Mouse (Mus musculus): ENCODE results near the gene Eno1. TPM values are rescaled to one million over a fixed set of nuclear protein-coding genes. Genes with fewer than 3 reads are reported as not detected.
A peak's percentile ranks its signal among the peaks of the same experiment; 100 is the strongest.

The Eno1 gene
- polyA plus RNA-seq, 1 experiment from 2014 or later, result 1,551 TPM

- H3K36me3 ChIP-seq (ENCODE audit: control insufficient read depth, insufficient read depth, low read length), result no peaks in the 10 kb centered on the region
- H3K9me3 ChIP-seq (ENCODE audit: control insufficient read depth, low read length), result no peaks in the 10 kb centered on the region
- peak overlapping the region; percentile 49 for H3K4me2 ChIP-seq (ENCODE audit: low read depth, low read length)
- H3K27ac ChIP-seq (ENCODE audit: low read length), result no peak overlapping the region
- WGBS, result 46% methylated on average over 10 of the region's 10 CpGs
- no peaks in the 10 kb centered on the region for H3K27me3 ChIP-seq (ENCODE audit: control insufficient read depth, insufficient read depth, low read depth, low read length)
- no peak overlapping the region for H3K9ac ChIP-seq (ENCODE audit: low read length)
- no peak; the same call in 1 of the 2 replicates for ATAC-seq (ENCODE audit: low read depth)
- peak overlapping the region; percentile 34 for H3K4me3 ChIP-seq (ENCODE audit: low read length)
- peaks cover 5% of the 10 kb centered on the region; the same call in 1 of the 2 replicates for H3K4me1 ChIP-seq (replicated peaks; ENCODE audit: control insufficient read depth, insufficient read depth, low read length)
Measured at GRCm38 (mm10) chr4:150221017-150221640, 15.4 kb upstream of the Eno1 start.

GRCm38 (mm10) chr4:150223830-150224229 is 12.7 kb upstream of the Eno1 start:
- no peaks in the 10 kb centered on the region for H3K9me3 ChIP-seq (ENCODE audit: control insufficient read depth, low read length)

GRCm38 (mm10) chr4:150225700-150226099 is 10.8 kb upstream of the Eno1 start:
- Histone ChIP-seq H3K4me2 (ENCODE audit: low read depth, low read length) (no peak overlapping the region), H3K36me3 (ENCODE audit: control insufficient read depth, insufficient read depth, low read length) (no peaks in the 10 kb centered on the region), H3K27me3 (ENCODE audit: control insufficient read depth, insufficient read depth, low read depth, low read length) (no peaks in the 10 kb centered on the region), H3K4me1 (replicated peaks; ENCODE audit: control insufficient read depth, insufficient read depth, low read length) (peaks cover 8% of the 10 kb centered on the region), H3K4me3 (ENCODE audit: low read length) (no peak overlapping the region), H3K9ac (ENCODE audit: low read length) (no peak overlapping the region), H3K9me3 (ENCODE audit: control insufficient read depth, low read length) (no peaks in the 10 kb centered on the region), H3K27ac (ENCODE audit: low read length) (no peak overlapping the region)
- 62% methylated on average over 1 of the region's 1 CpGs for WGBS
- ATAC-seq (ENCODE audit: low read depth), result no peak

More at GRCm38 (mm10) chr4:150223830-150224229, 12.7 kb upstream of the Eno1 start:
- Histone ChIP-seq H3K4me3 (ENCODE audit: low read length) (no peak overlapping the region), H3K36me3 (ENCODE audit: control insufficient read depth, insufficient read depth, low read length) (no peaks in the 10 kb centered on the region), H3K4me2 (ENCODE audit: low read depth, low read length) (no peak overlapping the region), H3K4me1 (replicated peaks; ENCODE audit: control insufficient read depth, insufficient read depth, low read length) (peaks cover 8% of the 10 kb centered on the region; the same call in 1 of the 2 replicates), H3K27me3 (ENCODE audit: control insufficient read depth, insufficient read depth, low read depth, low read length) (no peaks in the 10 kb centered on the region), H3K27ac (ENCODE audit: low read length) (no peak overlapping the region), H3K9ac (ENCODE audit: low read length) (no peak overlapping the region)
- no peak for ATAC-seq (ENCODE audit: low read depth)
- 83% methylated on average over 4 of the region's 4 CpGs for WGBS

- no peak overlapping the region; the same call in 1 of the 2 replicates for H3K27ac ChIP-seq (ENCODE audit: low read length)
- 52% methylated on average over 7 of the region's 7 CpGs for WGBS
Measured at GRCm38 (mm10) chr4:150226818-150227688, 9.5 kb upstream of the Eno1 start.

GRCm38 (mm10) chr4:150228581-150229348 is 7.8 kb upstream of the Eno1 start:
- Histone ChIP-seq H3K27me3 (ENCODE audit: control insufficient read depth, insufficient read depth, low read depth, low read length) (no peaks in the 10 kb centered on the region), H3K4me2 (ENCODE audit: low read depth, low read length) (no peak overlapping the region), H3K4me1 (replicated peaks; ENCODE audit: control insufficient read depth, insufficient read depth, low read length) (peaks cover 12% of the 10 kb centered on the region), H3K9ac (ENCODE audit: low read length) (no peak overlapping the region), H3K27ac (ENCODE audit: low read length) (no peak overlapping the region), H3K36me3 (ENCODE audit: control insufficient read depth, insufficient read depth, low read length) (no peaks in the 10 kb centered on the region), H3K4me3 (ENCODE audit: low read length) (no peak overlapping the region), H3K9me3 (ENCODE audit: control insufficient read depth, low read length) (no peaks in the 10 kb centered on the region)
- WGBS, result 35% methylated on average over 7 of the region's 7 CpGs
- no peak for ATAC-seq (ENCODE audit: low read depth)

More at GRCm38 (mm10) chr4:150226818-150227688, 9.5 kb upstream of the Eno1 start:
- H3K4me2 ChIP-seq (ENCODE audit: low read depth, low read length), result no peak overlapping the region
- no peaks in the 10 kb centered on the region for H3K36me3 ChIP-seq (ENCODE audit: control insufficient read depth, insufficient read depth, low read length)
- ATAC-seq (ENCODE audit: low read depth), result 0 out of 2 replicates have a peak, but pooled peaks have one; percentile 34
- H3K9ac ChIP-seq (ENCODE audit: low read length), result no peak overlapping the region
- H3K9me3 ChIP-seq (ENCODE audit: control insufficient read depth, low read length), result no peaks in the 10 kb centered on the region
- no peak overlapping the region for H3K4me3 ChIP-seq (ENCODE audit: low read length)
- H3K4me1 ChIP-seq (replicated peaks; ENCODE audit: control insufficient read depth, insufficient read depth, low read length), result peaks cover 12% of the 10 kb centered on the region
- no peaks in the 10 kb centered on the region for H3K27me3 ChIP-seq (ENCODE audit: control insufficient read depth, insufficient read depth, low read depth, low read length)

- no peak overlapping the region for H3K9ac ChIP-seq (ENCODE audit: low read length)
Measured at GRCm38 (mm10) chr4:150229747-150230390, 6.7 kb upstream of the Eno1 start.

GRCm38 (mm10) chr4:150230460-150231407 is 5.8 kb upstream of the Eno1 start:
- no peak for ATAC-seq (ENCODE audit: low read depth)
- peaks cover 12% of the 10 kb centered on the region for H3K4me1 ChIP-seq (replicated peaks; ENCODE audit: control insufficient read depth, insufficient read depth, low read length)
- H3K4me2 ChIP-seq (ENCODE audit: low read depth, low read length), result no peak overlapping the region
- H3K36me3 ChIP-seq (ENCODE audit: control insufficient read depth, insufficient read depth, low read length), result no peaks in the 10 kb centered on the region
- no peak overlapping the region for H3K27ac ChIP-seq (ENCODE audit: low read length)
- H3K4me3 ChIP-seq (ENCODE audit: low read length), result no peak overlapping the region
- H3K9me3 ChIP-seq (ENCODE audit: control insufficient read depth, low read length), result no peaks in the 10 kb centered on the region
- peak overlapping the region; percentile 15; the same call in 1 of the 2 replicates for H3K9ac ChIP-seq (ENCODE audit: low read length)
- H3K27me3 ChIP-seq (ENCODE audit: control insufficient read depth, insufficient read depth, low read depth, low read length), result no peaks in the 10 kb centered on the region
- WGBS, result 28% methylated on average over 21 of the region's 21 CpGs

More at GRCm38 (mm10) chr4:150229747-150230390, 6.7 kb upstream of the Eno1 start:
- 47% methylated on average over 7 of the region's 15 CpGs for WGBS
- Histone ChIP-seq H3K4me2 (ENCODE audit: low read depth, low read length) (no peak overlapping the region), H3K4me1 (replicated peaks; ENCODE audit: control insufficient read depth, insufficient read depth, low read length) (peaks cover 12% of the 10 kb centered on the region), H3K27me3 (ENCODE audit: control insufficient read depth, insufficient read depth, low read depth, low read length) (no peaks in the 10 kb centered on the region), H3K27ac (ENCODE audit: low read length) (no peak overlapping the region), H3K9me3 (ENCODE audit: control insufficient read depth, low read length) (no peaks in the 10 kb centered on the region), H3K4me3 (ENCODE audit: low read length) (no peak overlapping the region), H3K36me3 (ENCODE audit: control insufficient read depth, insufficient read depth, low read length) (no peaks in the 10 kb centered on the region)
- no peak for ATAC-seq (ENCODE audit: low read depth)

GRCm38 (mm10) chr4:150231871-150232270 is 4.7 kb upstream of the Eno1 start:
- H3K27me3 ChIP-seq (ENCODE audit: control insufficient read depth, insufficient read depth, low read depth, low read length), result no peaks in the 10 kb centered on the region
- H3K9ac ChIP-seq (ENCODE audit: low read length), result no peak overlapping the region
- H3K4me3 ChIP-seq (ENCODE audit: low read length), result no peak overlapping the region
- H3K4me2 ChIP-seq (ENCODE audit: low read depth, low read length), result no peak overlapping the region
- no peak for ATAC-seq (ENCODE audit: low read depth)
- no peak overlapping the region for H3K27ac ChIP-seq (ENCODE audit: low read length)
- peaks cover 16% of the 10 kb centered on the region for H3K4me1 ChIP-seq (replicated peaks; ENCODE audit: control insufficient read depth, insufficient read depth, low read length)
- H3K9me3 ChIP-seq (ENCODE audit: control insufficient read depth, low read length), result no peaks in the 10 kb centered on the region
- 64% methylated on average over 8 of the region's 8 CpGs for WGBS
- H3K36me3 ChIP-seq (ENCODE audit: control insufficient read depth, insufficient read depth, low read length), result no peaks in the 10 kb centered on the region
